Mouse (Mus musculus): Measurements from ENCODE around the gene Amz2. TPM values are rescaled to one million over a fixed set of nuclear protein-coding genes. Genes with fewer than 3 reads are reported as not detected.
A peak's percentile ranks its signal among the peaks of the same experiment; 100 is the strongest.

Amz2 gene
- polyA plus RNA-seq, 1 experiment from 2014 or later, result 46.0 TPM

DNA sequence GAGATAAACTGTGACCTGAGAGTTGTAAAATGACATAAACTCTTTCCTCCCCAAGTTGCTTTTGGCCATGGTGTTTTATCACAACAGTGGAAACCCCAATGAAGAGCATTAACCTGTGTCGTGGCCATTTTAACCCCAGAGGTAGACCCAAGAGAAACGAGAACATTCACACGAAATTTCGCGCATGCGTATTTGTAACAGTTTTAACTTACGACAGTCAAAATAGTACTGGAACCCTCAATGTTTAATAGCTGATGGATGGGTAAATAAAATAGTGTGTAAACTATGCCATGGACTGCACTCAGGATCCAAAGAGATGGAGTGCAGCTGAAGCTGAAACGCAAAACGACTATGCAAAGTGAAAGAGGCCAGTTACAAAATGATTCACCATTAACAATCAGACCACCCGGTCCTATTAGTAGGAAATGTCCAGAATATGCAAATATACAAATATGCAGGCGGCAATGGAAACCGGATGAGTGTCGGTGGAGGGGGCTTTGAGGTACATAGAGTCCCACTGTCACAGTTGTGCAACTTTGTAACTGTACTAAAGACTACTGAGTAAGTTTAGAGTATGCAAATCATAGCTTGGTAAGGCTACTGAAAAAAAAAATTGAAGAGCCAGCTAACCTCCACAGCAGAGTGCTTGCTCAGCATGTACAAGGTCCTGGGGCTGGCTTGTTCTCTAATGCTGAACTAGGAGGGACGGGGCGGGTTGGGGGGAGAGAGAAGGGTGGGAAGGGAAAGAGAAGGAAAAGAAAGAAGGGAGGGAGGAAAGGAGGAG, 15.4 kb upstream of the Amz2 start:
- H3K4me3 ChIP-seq, result no peak overlapping the region
- H3K4me1 ChIP-seq, result no peaks in the 10 kb centered on the region
- no peak for DNase-seq (ENCODE audit: low spot score)
- H3K27ac ChIP-seq (replicated peaks), result no peak overlapping the region
- no peaks in the 10 kb centered on the region for H3K27me3 ChIP-seq (ENCODE audit: low read depth, poor library complexity, severe bottlenecking)
- H3K36me3 ChIP-seq, result no peaks in the 10 kb centered on the region
- no peaks in the 10 kb centered on the region for H3K9me3 ChIP-seq (replicated peaks)
- WGBS, result 93% methylated on average over 15 of the region's 15 CpGs

DNA sequence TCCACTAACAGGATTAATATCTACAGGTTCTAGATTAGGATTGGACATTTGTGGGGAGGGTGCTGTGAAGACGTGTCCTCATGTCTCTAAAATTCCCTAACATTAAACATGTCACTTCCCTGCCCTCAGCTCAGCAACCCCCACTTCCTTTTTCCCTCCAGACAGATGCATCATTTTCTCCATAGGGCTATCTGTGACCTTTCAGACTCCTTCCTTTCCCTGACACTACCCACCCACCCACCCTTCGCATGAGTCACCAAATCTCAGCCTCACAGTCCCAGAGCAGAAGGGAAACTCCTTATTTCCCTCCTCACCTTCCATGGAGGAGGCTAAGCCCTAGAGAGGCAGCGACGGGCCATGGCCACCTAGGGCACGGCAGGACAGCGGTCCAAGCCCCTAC, 12.1 kb upstream of the Amz2 start, which contains the start of gene 9930022D16Rik:
TSS of gene 9930022D16Rik (plus strand) at position 301 of the 400 bp plus-strand sequence.
- H3K4me3 ChIP-seq, result no peak within 1 kb of the TSS
- H3K4me1 ChIP-seq, result no peaks in the 10 kb centered on the region
- H3K27ac ChIP-seq (replicated peaks), result no peak within 1 kb of the TSS; the same call in 1 of the 2 replicates
- DNase-seq (ENCODE audit: low spot score), result no peak
- WGBS, result 90% methylated on average over 6 of the region's 6 CpGs
- H3K9me3 ChIP-seq (replicated peaks), result no peaks in the 10 kb centered on the region
- no peaks in the 10 kb centered on the region for H3K36me3 ChIP-seq
- no peaks in the 10 kb centered on the region for H3K27me3 ChIP-seq (ENCODE audit: low read depth, poor library complexity, severe bottlenecking)

DNA sequence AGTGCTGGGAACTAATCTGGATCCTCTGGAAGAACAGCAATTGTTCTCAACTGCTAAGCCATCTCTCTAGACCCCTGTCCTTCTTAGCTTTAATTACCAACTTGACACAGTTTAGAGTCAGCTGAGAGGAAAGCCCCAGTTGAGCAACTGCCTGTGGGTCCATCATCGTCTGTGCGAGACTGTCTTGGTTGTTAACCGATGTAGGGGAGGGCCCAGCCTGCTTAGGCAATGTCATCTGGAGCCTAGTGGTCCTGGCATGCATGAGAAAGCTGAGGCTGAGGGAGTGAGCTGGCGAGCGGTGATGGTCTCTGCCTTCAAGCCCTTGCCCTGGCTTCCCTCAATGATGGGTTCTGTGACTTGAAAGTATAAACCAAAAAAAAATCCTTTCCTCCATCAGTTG, 10.9 kb upstream of the Amz2 start:
- Histone ChIP-seq H3K27me3 (ENCODE audit: low read depth, poor library complexity, severe bottlenecking) (no peaks in the 10 kb centered on the region), H3K4me3 (no peak overlapping the region), H3K27ac (replicated peaks) (no peak overlapping the region), H3K4me1 (peaks cover 1% of the 10 kb centered on the region; the same call in 1 of the 2 replicates), H3K36me3 (no peaks in the 10 kb centered on the region), H3K9me3 (replicated peaks) (no peaks in the 10 kb centered on the region)
- DNase-seq (ENCODE audit: low spot score), result no peak
- WGBS, result 89% methylated on average over 5 of the region's 5 CpGs

DNA sequence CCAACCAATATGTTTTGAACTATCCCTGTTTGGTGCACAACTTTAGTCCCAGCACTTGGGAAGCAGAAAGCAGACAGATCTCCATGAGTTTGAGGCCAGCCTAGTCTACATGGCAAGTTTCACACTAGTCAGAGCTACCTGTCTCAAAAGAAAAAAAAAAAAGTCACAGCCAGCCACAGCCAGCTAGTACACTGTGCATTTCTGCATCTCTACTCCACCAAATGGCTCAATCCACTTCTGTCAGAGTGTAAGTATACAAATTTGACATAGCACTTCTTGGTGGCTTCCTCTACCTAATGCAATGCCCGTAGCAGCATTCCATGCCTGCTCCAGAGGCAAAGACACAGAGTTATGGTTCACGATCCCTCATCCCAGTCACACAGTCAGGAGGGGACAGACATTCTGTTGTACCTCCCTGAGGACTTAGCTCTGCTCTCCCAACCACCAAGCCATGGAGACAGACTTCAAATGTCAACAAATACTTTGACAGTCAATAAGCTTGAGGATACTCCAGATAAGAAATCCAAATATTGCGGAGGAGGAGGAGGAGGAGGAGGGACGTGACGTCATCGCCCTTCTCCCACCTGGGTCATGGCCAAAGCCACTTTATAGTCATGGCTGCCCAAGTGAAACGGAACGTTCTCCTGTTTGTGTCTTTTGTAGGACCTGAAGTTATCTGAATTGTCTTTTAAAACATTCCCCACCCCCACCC, 8.9 kb upstream of the Amz2 start:
- Histone ChIP-seq H3K9me3 (replicated peaks) (no peaks in the 10 kb centered on the region), H3K27me3 (ENCODE audit: low read depth, poor library complexity, severe bottlenecking) (no peaks in the 10 kb centered on the region), H3K4me3 (no peak overlapping the region), H3K27ac (replicated peaks) (no peak overlapping the region), H3K36me3 (no peaks in the 10 kb centered on the region), H3K4me1 (peaks cover 5% of the 10 kb centered on the region; the same call in 1 of the 2 replicates)
- 91% methylated on average over 8 of the region's 8 CpGs for WGBS
- no peak for DNase-seq (ENCODE audit: low spot score)

DNA sequence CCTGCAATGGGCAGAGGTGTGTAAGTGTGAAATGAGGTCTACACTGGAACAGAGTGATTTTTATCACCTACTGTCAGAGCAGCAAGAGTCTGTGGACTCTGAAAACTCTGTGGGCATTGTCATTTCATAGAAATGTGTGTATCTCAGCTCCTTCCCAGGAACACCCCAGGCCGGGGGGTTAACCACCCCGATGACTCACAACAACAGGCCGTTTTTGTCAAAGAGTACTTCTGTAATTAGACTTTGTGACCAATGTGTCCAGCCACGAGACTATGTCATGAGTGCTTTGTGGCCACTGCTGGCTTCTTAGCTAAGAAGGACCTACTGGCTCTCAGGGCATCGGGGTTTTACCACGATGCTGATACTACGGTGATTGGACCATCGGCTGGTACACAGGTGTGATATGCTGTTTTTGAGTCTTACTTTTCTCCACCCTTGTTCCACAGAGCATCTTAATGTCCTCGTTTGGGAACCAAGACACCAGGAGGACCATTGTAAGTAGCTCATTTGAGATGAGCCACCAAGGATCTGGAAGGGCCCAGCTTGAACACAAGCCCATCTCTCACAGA, 8.2 kb upstream of the Amz2 start:
- no peak overlapping the region for H3K4me3 ChIP-seq
- no peak overlapping the region for H3K27ac ChIP-seq (replicated peaks)
- H3K9me3 ChIP-seq (replicated peaks), result peaks cover 5% of the 10 kb centered on the region; the same call in 1 of the 2 replicates
- no peaks in the 10 kb centered on the region for H3K36me3 ChIP-seq
- H3K27me3 ChIP-seq (ENCODE audit: low read depth, poor library complexity, severe bottlenecking), result no peaks in the 10 kb centered on the region
- peaks cover 5% of the 10 kb centered on the region; the same call in 1 of the 2 replicates for H3K4me1 ChIP-seq
- WGBS, result 88% methylated on average over 9 of the region's 9 CpGs
- no peak for DNase-seq (ENCODE audit: low spot score)

DNA sequence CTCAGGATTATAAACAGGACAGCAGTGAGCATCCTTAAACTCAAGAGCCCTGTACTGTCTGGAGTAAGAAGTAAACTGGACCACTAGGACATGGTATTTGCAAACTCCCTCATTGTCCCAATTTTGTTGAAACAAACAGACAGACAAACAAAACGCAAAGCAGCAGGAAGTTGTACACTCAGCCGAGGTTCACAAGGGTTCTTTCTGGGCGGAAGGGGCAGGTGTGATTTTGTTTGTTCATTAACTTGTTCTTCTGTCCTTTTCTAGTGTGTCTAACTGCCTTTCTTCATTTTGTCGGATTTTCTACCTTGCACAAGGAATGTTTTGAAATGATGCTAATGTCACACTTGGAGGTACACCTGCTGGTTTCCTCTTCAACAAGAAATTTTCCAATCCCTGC, 6.3 kb upstream of the Amz2 start:
- WGBS, result 56% methylated on average over 4 of the region's 4 CpGs

DNA sequence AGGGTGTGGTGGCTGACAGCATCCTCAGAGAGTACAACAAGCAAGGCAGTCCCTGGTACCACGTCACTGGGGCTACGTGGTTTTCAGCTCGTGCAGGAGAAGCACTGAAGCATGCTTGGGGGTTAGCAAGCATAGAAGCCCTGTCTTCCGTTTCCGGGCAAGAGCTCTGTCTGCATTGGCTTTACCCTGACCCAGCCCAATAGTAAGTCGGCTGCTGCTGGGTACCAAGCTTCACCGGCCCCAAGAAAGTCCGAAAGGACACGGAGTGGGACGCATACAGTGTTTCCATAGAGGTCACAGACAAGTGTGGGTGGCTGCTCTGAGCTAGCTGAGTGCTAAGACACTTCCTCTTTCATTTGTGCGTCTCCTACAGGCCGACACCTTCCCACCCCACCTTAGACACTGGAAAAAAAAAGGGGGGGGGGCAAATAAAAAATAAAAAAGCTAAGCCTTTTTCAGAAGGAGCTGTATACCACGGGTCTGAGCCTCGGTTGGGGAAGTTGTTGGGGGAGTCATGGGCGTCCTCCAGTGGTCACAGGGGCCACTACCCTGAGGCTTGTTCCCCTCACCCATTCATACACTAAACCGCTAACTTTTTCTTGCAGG, 5.7 kb upstream of the Amz2 start:
- Histone ChIP-seq H3K36me3 (no peaks in the 10 kb centered on the region), H3K4me3 (no peak overlapping the region), H3K9me3 (replicated peaks) (peaks cover 5% of the 10 kb centered on the region; the same call in 1 of the 2 replicates), H3K27ac (replicated peaks) (no peak overlapping the region), H3K27me3 (ENCODE audit: low read depth, poor library complexity, severe bottlenecking) (no peaks in the 10 kb centered on the region), H3K4me1 (peaks cover 7% of the 10 kb centered on the region)
- WGBS, result 49% methylated on average over 16 of the region's 16 CpGs
- no peak for DNase-seq (ENCODE audit: low spot score)

More for the DNA sequence above, 6.3 kb upstream of the Amz2 start:
- no peaks in the 10 kb centered on the region for H3K36me3 ChIP-seq
- peaks cover 5% of the 10 kb centered on the region; the same call in 1 of the 2 replicates for H3K9me3 ChIP-seq (replicated peaks)
- DNase-seq (ENCODE audit: low spot score), result no peak
- H3K27ac ChIP-seq (replicated peaks), result no peak overlapping the region
- H3K27me3 ChIP-seq (ENCODE audit: low read depth, poor library complexity, severe bottlenecking), result no peaks in the 10 kb centered on the region
- no peak overlapping the region for H3K4me3 ChIP-seq
- H3K4me1 ChIP-seq, result peaks cover 5% of the 10 kb centered on the region; the same call in 1 of the 2 replicates

DNA sequence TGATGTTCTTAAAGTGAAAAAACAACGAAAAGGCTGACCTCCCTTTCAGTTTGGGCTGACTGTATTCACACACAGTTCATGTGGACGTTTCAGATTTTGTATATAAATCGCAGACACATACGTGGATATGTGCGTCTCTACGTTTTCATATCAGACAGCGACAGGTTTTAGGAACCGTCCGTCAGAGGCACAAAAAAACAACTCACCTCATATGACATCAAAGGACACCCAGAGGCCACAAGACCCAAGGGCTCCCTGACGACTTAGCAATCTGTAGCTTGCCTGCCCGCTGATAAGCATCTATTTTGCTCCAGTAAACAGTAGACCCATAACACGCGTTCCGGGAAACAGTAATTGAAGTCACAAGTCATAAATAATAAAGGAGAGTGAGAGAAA, 5.2 kb upstream of the Amz2 start:
- Histone ChIP-seq H3K27ac (replicated peaks) (no peak overlapping the region), H3K27me3 (ENCODE audit: low read depth, poor library complexity, severe bottlenecking) (no peaks in the 10 kb centered on the region), H3K4me3 (no peak overlapping the region), H3K4me1 (peaks cover 11% of the 10 kb centered on the region), H3K36me3 (no peaks in the 10 kb centered on the region), H3K9me3 (replicated peaks) (peaks cover 5% of the 10 kb centered on the region; the same call in 1 of the 2 replicates)
- 88% methylated on average over 14 of the region's 14 CpGs for WGBS
- no peak for DNase-seq (ENCODE audit: low spot score)

DNA sequence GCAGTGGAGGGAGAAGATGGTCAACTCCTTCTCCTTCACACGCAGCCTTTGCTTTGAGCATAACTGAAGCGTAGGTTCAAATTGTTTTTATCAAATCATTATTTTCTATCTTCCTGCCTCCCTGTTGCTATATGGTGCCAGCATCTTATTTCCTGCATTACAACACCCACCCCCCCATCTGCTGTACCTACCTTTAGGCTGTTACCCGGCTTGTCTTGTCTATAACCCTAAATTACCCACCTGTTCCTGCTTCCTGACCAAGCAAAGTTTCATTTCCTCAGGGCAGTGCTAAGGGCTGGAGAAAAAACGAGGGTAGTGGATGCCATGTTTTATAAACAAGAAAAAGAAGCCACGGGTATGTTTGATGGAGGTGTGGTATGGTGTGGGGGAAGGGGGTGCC, 4.5 kb upstream of the Amz2 start:
- Histone ChIP-seq H3K9me3 (replicated peaks) (peaks cover 5% of the 10 kb centered on the region; the same call in 1 of the 2 replicates), H3K4me3 (no peak overlapping the region), H3K27me3 (ENCODE audit: low read depth, poor library complexity, severe bottlenecking) (no peaks in the 10 kb centered on the region), H3K27ac (replicated peaks) (no peak overlapping the region), H3K36me3 (no peaks in the 10 kb centered on the region), H3K4me1 (peaks cover 11% of the 10 kb centered on the region)
- DNase-seq (ENCODE audit: low spot score), result no peak
- WGBS, result 84% methylated on average over 5 of the region's 5 CpGs

DNA sequence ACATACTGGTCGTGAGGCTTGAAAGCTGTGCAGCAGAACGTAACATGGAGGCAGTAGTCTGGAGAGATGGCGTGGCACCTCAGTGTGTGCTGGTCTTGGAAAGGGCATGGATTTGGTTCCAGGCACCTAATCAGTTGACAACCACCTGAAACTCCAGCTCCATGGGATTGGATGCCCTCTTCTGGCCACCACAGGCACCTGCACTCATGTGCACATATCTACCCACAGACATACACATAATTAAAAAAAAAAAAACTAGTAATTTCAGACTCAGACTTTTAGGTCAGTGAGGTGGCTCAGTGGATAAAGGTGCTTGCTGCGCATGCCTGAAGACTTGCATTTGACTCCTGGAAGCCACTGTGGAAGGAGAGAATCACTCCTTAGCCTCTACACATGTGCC, 3.5 kb upstream of the Amz2 start:
- 96% methylated on average over 4 of the region's 4 CpGs for WGBS
- H3K4me3 ChIP-seq, result no peak overlapping the region
- H3K27me3 ChIP-seq (ENCODE audit: low read depth, poor library complexity, severe bottlenecking), result no peaks in the 10 kb centered on the region
- no peaks in the 10 kb centered on the region for H3K36me3 ChIP-seq
- DNase-seq (ENCODE audit: low spot score), result no peak
- H3K27ac ChIP-seq (replicated peaks), result no peak overlapping the region
- H3K4me1 ChIP-seq, result peaks cover 21% of the 10 kb centered on the region
- peaks cover 5% of the 10 kb centered on the region; the same call in 1 of the 2 replicates for H3K9me3 ChIP-seq (replicated peaks)

DNA sequence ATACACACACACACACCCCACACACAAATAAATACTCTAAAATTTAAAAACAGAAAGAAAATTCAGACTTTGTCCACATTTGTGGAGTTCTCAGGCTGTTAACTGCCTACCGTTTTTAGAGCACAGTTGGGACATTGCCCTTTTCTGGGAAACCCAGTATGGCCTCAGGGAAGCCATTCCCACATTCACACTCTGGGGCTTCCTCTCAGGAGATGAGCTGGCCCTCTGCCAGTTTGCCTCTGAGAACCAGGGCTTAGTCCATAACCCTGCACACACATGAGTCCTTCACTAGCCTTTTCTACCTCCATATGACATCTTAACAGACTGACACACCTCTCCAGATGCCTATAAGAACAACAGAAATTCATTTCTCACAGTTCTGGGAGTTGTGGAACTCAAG, 2.5 kb upstream of the Amz2 start:
- Histone ChIP-seq H3K9me3 (replicated peaks) (peaks cover 5% of the 10 kb centered on the region; the same call in 1 of the 2 replicates), H3K27ac (replicated peaks) (no peak overlapping the region), H3K36me3 (peaks cover 2% of the 10 kb centered on the region), H3K4me3 (no peak overlapping the region), H3K4me1 (peaks cover 23% of the 10 kb centered on the region), H3K27me3 (ENCODE audit: low read depth, poor library complexity, severe bottlenecking) (no peaks in the 10 kb centered on the region)
- WGBS, result 80% methylated on average over 1 of the region's 1 CpGs
- DNase-seq (ENCODE audit: low spot score), result no peak

DNA sequence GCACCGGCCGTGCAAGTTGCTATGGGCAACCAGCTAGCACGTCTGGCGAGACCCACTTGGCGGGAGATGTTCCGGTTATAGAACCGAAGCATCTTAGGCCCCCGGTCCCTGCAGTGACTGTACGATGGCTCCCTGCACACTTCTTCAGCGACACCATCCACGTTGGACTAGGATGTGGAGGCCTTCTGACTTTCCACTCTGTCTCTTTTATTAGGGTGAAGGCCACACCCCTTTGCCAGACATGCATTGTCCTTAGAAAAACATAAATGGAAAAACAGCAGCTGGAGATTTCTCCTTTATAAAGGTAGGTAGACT, 483 bp downstream of the Amz2 start:
- WGBS, result under 1% methylated on average over 11 of the region's 11 CpGs

More for the DNA sequence above, 483 bp downstream of the Amz2 start:
- H3K27ac ChIP-seq (replicated peaks), result peak overlapping the region; percentile 90
- H3K4me3 ChIP-seq, result peak overlapping the region; percentile 65
- H3K9me3 ChIP-seq (replicated peaks), result peaks cover 5% of the 10 kb centered on the region; the same call in 1 of the 2 replicates
- no peaks in the 10 kb centered on the region for H3K27me3 ChIP-seq (ENCODE audit: low read depth, poor library complexity, severe bottlenecking)
- H3K36me3 ChIP-seq, result peaks cover 31% of the 10 kb centered on the region
- no peak for DNase-seq (ENCODE audit: low spot score)
- peaks cover 18% of the 10 kb centered on the region for H3K4me1 ChIP-seq
